8 mouse cellular contexts compared by ENCODE assay signal in genomic region chr2:155751014-155751786, GRCm38 (mm10). TPM values are rescaled to one million over a fixed set of nuclear protein-coding genes. Genes with fewer than 3 reads are reported as not detected.
DNase-seq lines count a peak whose midpoint lies in the region; ATAC-seq lines count a peak whose summit lies in the region.

Gene Procr (plus strand): TSS chr2:155751117.

- H3K9me3 ChIP-seq in forebrain, embryonic 16.5 days (ENCODE audit: control insufficient read depth, low read length): no peaks in the 10 kb centered on the region
- no peaks in the 10 kb centered on the region for H3K9me3 ChIP-seq in limb, embryonic 13.5 days
- H3K9me3 ChIP-seq in midbrain, embryonic 13.5 days: no peaks in the 10 kb centered on the region

- H3K9ac ChIP-seq in forebrain, embryonic 16.5 days (replicated peaks; ENCODE audit: low read depth, low read length): no peak within 1 kb of the TSS
- peak within 1 kb of the TSS; percentile 63 for H3K9ac ChIP-seq in limb, embryonic 13.5 days
- H3K9ac ChIP-seq in midbrain, embryonic 13.5 days (replicated peaks): peak within 1 kb of the TSS; percentile 57

- peak within 1 kb of the TSS; percentile 28 for H3K4me3 ChIP-seq in forebrain, embryonic 16.5 days (replicated peaks; ENCODE audit: low read length)
- H3K4me3 ChIP-seq in limb, embryonic 13.5 days: peak within 1 kb of the TSS; percentile 45
- H3K4me3 ChIP-seq in midbrain, embryonic 13.5 days (replicated peaks): peak within 1 kb of the TSS; percentile 29

- H3K4me1 ChIP-seq in forebrain, embryonic 16.5 days (replicated peaks; ENCODE audit: control insufficient read depth, insufficient read depth, low read length): peaks cover 6% of the 10 kb centered on the region
- H3K4me1 ChIP-seq in limb, embryonic 13.5 days: peaks cover 6% of the 10 kb centered on the region
- peaks cover 7% of the 10 kb centered on the region for H3K4me1 ChIP-seq in midbrain, embryonic 13.5 days (replicated peaks)

- no peaks in the 10 kb centered on the region for H3K36me3 ChIP-seq in forebrain, embryonic 16.5 days (ENCODE audit: control insufficient read depth, insufficient read depth)
- no peaks in the 10 kb centered on the region for H3K36me3 ChIP-seq in limb, embryonic 13.5 days
- H3K36me3 ChIP-seq in midbrain, embryonic 13.5 days: no peaks in the 10 kb centered on the region

- H3K4me2 ChIP-seq in forebrain, embryonic 16.5 days (ENCODE audit: low read length): peak within 1 kb of the TSS; percentile 48
- peak within 1 kb of the TSS; percentile 79 for H3K4me2 ChIP-seq in limb, embryonic 13.5 days (replicated peaks)
- peak within 1 kb of the TSS; percentile 52 for H3K4me2 ChIP-seq in midbrain, embryonic 13.5 days (replicated peaks)

- no peak within 1 kb of the TSS for H3K27ac ChIP-seq in forebrain, embryonic 16.5 days (ENCODE audit: low read length)
- no peak within 1 kb of the TSS for H3K27ac ChIP-seq in limb, embryonic 13.5 days
- no peak within 1 kb of the TSS for H3K27ac ChIP-seq in midbrain, embryonic 13.5 days

- peaks cover 6% of the 10 kb centered on the region for H3K27me3 ChIP-seq in forebrain, embryonic 16.5 days (replicated peaks; ENCODE audit: control insufficient read depth, insufficient read depth, low read length)
- H3K27me3 ChIP-seq in limb, embryonic 13.5 days: 0 out of 2 replicates have a peak, but pooled peaks cover 11% of the 10 kb centered on the region
- peaks cover 13% of the 10 kb centered on the region for H3K27me3 ChIP-seq in midbrain, embryonic 13.5 days

- DNase-seq in thymus, postnatal 4 days: peak; percentile 17
- DNase-seq in thymus, postnatal 10 days (ENCODE audit: low spot score in 2 of 2): no peak
- DNase-seq in c-Kit-positive CD71-positive TER-119-positive erythroid progenitor cells, embryonic 14.5 days (ENCODE audit: low spot score): no peak
- DNase-seq in cerebellum, postnatal 4 days (ENCODE audit: low spot score in 2 of 2): no peak

- no peak for ATAC-seq in forebrain, embryonic 16.5 days
- ATAC-seq in hematopoietic stem cell, adult 5-6 weeks (replicated peaks in 1 of 2; ENCODE audit: insufficient read depth in 1 of 2, low FRiP score in 2 of 2, low TSS enrichment in 1 of 2, low read depth in 1 of 2, poor library complexity in 2 of 2, severe bottlenecking in 2 of 2): peak; percentile 43 to 49
- ATAC-seq in limb, embryonic 13.5 days (ENCODE audit: low FRiP score, low read depth): peak; percentile 73
- no peak for ATAC-seq in midbrain, embryonic 13.5 days

- WGBS in forebrain, embryonic 16.5 days: 3% methylated on average over 25 of the region's 25 CpGs
- WGBS in limb, embryonic 13.5 days: 2% methylated on average over 25 of the region's 25 CpGs
- WGBS in midbrain, embryonic 13.5 days: 4% methylated on average over 25 of the region's 25 CpGs

RNA-seq across cellular contexts. Expression of gene Procr, which starts in this region (rescaled TPM):
- polyA plus RNA-seq in forebrain, embryonic 16.5 days (2015; fragmentation: Nextera tagmentation; extraction: Ambion mirVana): 1.8 and 2.9 TPM in 2 replicates
- 71.9 and 78.0 TPM in 2 replicates for total RNA-seq in hematopoietic stem cell, adult 5-6 weeks (2017)
- 5.7 and 5.8 TPM in 2 replicates for polyA plus RNA-seq in limb, embryonic 13.5 days (2015; fragmentation: Nextera tagmentation; extraction: Ambion mirVana)
- 2.4 and 2.5 TPM in 2 replicates for polyA plus RNA-seq in midbrain, embryonic 13.5 days (2015; fragmentation: Nextera tagmentation; extraction: Ambion mirVana)

Comparison
In these comparisons a context has a peak if more than half of its experiments do, and no peak if none do; other contexts are left out.
1. ATAC-seq: peak in hematopoietic stem cell, adult 5-6 weeks (2 of 2) and limb, embryonic 13.5 days (single experiment); none in forebrain, embryonic 16.5 days (single experiment) and midbrain, embryonic 13.5 days (single experiment).
2. Peak in every context shown above with its lines, with median percentiles within 50 percentile points of each other: H3K4me2 ChIP-seq and H3K4me3 ChIP-seq.